Mouse (Mus musculus): ENCODE data around the gene Dcaf6. TPM values are rescaled to one million over a fixed set of nuclear protein-coding genes. Genes with fewer than 3 reads are reported as not detected.
"Not testable (repeated sequence)": the region's sequence is repeated elsewhere in the genome, so short reads cannot be mapped to it uniquely, and the experiment has no call there.

Gene Dcaf6
- polyA plus RNA-seq, 1 experiment from 2014 or later = 15.6 TPM

GRCm38 (mm10) chr1:165344453-165344852 is 115.8 kb downstream of the Dcaf6 start:
- peak overlapping the region; percentile 68 for H3K27ac ChIP-seq (replicated peaks)
- no peaks in the 10 kb centered on the region for H3K9me3 ChIP-seq
- H3K4me3 ChIP-seq = no peak overlapping the region
- 44% methylated on average over 4 of the region's 4 CpGs for WGBS
- no peaks in the 10 kb centered on the region for H3K27me3 ChIP-seq
- no peak overlapping the region for H3K4me2 ChIP-seq
- peak; percentile 81 for ATAC-seq (ENCODE audit: low read depth)
- H3K36me3 ChIP-seq = no peaks in the 10 kb centered on the region
- H3K9ac ChIP-seq = no peak overlapping the region
- H3K4me1 ChIP-seq (replicated peaks) = 0 out of 2 replicates have a peak, but pooled peaks cover 4% of the 10 kb centered on the region

DNA sequence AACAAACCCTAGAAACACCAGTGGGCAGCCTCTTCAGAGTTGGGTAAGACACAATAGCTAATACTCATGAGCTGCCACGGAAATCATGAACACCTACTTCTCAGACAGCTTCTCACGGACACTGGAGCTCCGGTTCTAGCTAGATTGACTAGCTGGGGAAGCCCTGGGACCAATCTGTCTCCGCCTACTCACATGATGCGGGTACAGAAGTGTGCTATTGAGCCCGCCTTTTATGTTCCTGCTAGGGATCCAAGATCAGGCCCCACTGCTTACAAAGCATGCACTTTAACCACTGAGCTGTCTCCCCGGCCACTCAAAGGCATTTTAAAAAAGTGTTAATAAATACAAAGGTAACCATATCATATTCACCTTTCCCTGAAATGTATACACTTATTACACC is 118.1 kb downstream of the Dcaf6 start:
- 0 out of 2 replicates have a peak, but pooled peaks cover 4% of the 10 kb centered on the region for H3K4me1 ChIP-seq (replicated peaks)
- H3K27me3 ChIP-seq = no peaks in the 10 kb centered on the region
- H3K4me3 ChIP-seq = no peak overlapping the region
- H3K36me3 ChIP-seq = peaks cover 5% of the 10 kb centered on the region; the same call in 1 of the 2 replicates
- H3K9me3 ChIP-seq = no peaks in the 10 kb centered on the region
- WGBS = 67% methylated on average over 7 of the region's 7 CpGs
- ATAC-seq (ENCODE audit: low read depth) = no peak
- no peak overlapping the region for H3K9ac ChIP-seq
- no peak overlapping the region for H3K4me2 ChIP-seq
- no peak overlapping the region for H3K27ac ChIP-seq (replicated peaks)

GRCm38 (mm10) chr1:165332797-165333196 is 127.5 kb downstream of the Dcaf6 start:
- no peak for ATAC-seq (ENCODE audit: low read depth)
- Histone ChIP-seq H3K9ac (no peak overlapping the region), H3K36me3 (peaks cover 17% of the 10 kb centered on the region; the same call in 1 of the 2 replicates), H3K4me1 (replicated peaks) (no peaks in the 10 kb centered on the region), H3K4me3 (no peak overlapping the region), H3K27me3 (no peaks in the 10 kb centered on the region), H3K27ac (replicated peaks) (no peak overlapping the region), H3K4me2 (no peak overlapping the region), H3K9me3 (no peaks in the 10 kb centered on the region; the same call in 1 of the 2 replicates)
- WGBS = 88% methylated on average over 3 of the region's 3 CpGs

DNA sequence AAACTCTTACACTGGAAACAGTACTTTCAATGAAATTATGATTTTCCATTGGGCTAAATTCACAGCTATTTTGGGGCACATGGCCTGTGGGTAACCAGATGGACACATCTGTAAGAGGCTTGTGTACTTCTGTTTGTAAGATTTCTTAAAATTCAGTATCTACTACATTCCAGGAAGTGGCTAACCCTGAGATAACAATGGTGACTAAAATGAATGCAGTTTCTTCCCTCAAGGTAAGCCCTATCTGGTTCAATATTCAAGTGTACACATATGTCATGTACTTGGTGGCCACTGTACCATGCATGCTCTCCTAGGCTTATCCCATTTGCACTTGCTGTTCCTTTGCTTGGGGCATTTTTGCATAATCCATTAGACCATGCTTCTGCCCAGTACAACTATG is 129.4 kb downstream of the Dcaf6 start:
- Histone ChIP-seq H3K27me3 (no peaks in the 10 kb centered on the region), H3K4me2 (no peak overlapping the region), H3K36me3 (peaks cover 20% of the 10 kb centered on the region; the same call in 1 of the 2 replicates), H3K4me3 (no peak overlapping the region), H3K9ac (no peak overlapping the region), H3K4me1 (replicated peaks) (no peaks in the 10 kb centered on the region), H3K9me3 (no peaks in the 10 kb centered on the region), H3K27ac (replicated peaks) (no peak overlapping the region)
- no peak for ATAC-seq (ENCODE audit: low read depth)

DNA sequence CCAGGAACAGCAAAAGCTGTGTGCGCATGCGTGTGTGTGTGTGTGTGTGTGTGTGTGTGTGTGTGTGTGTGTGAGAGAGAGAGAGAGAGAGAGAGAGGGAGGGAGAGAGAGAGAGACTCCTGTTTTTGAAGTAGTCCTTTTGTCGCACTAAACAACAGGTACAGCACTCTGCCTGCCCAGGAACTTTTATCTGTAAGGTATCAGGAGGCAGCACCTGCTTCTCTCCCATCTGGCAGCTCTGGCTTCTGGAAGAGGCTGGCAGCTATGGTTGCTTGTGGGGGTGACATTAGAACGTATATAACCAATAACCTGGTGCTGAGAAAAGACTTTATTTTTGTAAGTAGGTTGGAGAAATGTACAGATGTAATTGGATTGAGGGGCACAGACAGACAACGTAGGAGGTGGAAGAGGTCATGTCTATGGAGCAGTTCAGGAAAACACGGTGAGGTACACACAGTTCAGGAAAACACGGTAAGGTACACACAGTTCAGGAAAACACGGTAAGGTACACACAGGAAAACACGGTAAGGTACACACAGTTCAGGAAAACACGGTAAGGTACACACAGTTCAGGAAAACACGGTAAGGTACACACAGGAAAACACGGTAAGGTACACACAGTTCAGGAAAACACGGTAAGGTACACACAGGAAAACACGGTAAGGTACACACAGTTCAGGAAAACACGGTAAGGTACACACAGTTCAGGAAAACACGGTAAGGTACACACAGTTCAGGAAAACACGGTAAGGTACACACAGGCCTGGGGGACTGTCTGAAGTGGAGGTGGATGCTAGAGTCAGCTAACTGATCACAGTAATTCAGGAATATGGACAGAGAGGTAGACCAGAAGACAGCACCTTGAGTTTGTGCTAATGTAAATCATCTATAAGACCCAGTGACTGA is 131.6 kb downstream of the Dcaf6 start:
- 94% methylated on average over 17 of the region's 17 CpGs for WGBS

GRCm38 (mm10) chr1:165327831-165328230 is 132.4 kb downstream of the Dcaf6 start:
- no peaks in the 10 kb centered on the region for H3K9me3 ChIP-seq
- ATAC-seq (ENCODE audit: low read depth) = no peak
- no peaks in the 10 kb centered on the region for H3K27me3 ChIP-seq
- no peak overlapping the region for H3K9ac ChIP-seq
- H3K27ac ChIP-seq (replicated peaks) = no peak overlapping the region
- peaks cover 50% of the 10 kb centered on the region for H3K36me3 ChIP-seq
- H3K4me2 ChIP-seq = no peak overlapping the region
- H3K4me1 ChIP-seq (replicated peaks) = no peaks in the 10 kb centered on the region
- WGBS = 79% methylated on average over 5 of the region's 5 CpGs
- H3K4me3 ChIP-seq = no peak overlapping the region

More for the DNA sequence above, 131.6 kb downstream of the Dcaf6 start:
- H3K27me3 ChIP-seq; ATAC-seq (ENCODE audit: low read depth); H3K27ac ChIP-seq (replicated peaks); H3K4me1 ChIP-seq (replicated peaks); H3K4me2 ChIP-seq; H3K9ac ChIP-seq; H3K9me3 ChIP-seq; H3K4me3 ChIP-seq: not testable (repeated sequence)
- H3K36me3 ChIP-seq = peaks cover 42% of the 10 kb centered on the region

DNA sequence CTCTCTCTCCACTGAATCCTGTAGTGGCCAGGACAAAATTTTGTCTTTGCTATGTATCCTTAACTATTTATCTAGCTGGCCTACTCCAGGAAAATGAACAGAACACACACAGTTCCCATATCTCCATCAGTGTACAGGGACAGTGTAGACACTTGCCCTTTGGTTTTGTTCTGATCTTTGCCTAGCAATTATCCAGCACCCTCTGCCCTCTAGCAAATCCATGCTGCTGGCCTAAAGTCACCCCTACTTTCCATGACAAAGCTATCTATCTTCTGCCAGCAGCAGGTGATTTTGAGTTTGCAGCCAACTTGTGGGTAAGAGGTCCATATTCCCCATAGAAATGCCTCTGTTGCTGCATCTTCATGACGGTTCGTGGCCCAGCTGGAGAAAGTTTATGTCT is 132.9 kb downstream of the Dcaf6 start:
- no peak overlapping the region for H3K4me2 ChIP-seq
- 85% methylated on average over 2 of the region's 2 CpGs for WGBS
- H3K27me3 ChIP-seq = no peaks in the 10 kb centered on the region
- no peak overlapping the region for H3K9ac ChIP-seq
- no peak for ATAC-seq (ENCODE audit: low read depth)
- H3K9me3 ChIP-seq = no peaks in the 10 kb centered on the region
- H3K4me3 ChIP-seq = no peak overlapping the region
- peaks cover 55% of the 10 kb centered on the region for H3K36me3 ChIP-seq
- H3K27ac ChIP-seq (replicated peaks) = no peak overlapping the region
- H3K4me1 ChIP-seq (replicated peaks) = no peaks in the 10 kb centered on the region

GRCm38 (mm10) chr1:165322934-165323333 is 137.3 kb downstream of the Dcaf6 start:
- no peak overlapping the region for H3K4me3 ChIP-seq
- WGBS = 88% methylated on average over 7 of the region's 7 CpGs
- peaks cover 6% of the 10 kb centered on the region; the same call in 1 of the 2 replicates for H3K4me1 ChIP-seq (replicated peaks)
- ATAC-seq (ENCODE audit: low read depth) = no peak
- no peak overlapping the region for H3K9ac ChIP-seq
- H3K36me3 ChIP-seq = peaks cover 83% of the 10 kb centered on the region
- no peak overlapping the region for H3K4me2 ChIP-seq
- H3K27me3 ChIP-seq = no peaks in the 10 kb centered on the region
- no peak overlapping the region for H3K27ac ChIP-seq (replicated peaks)
- no peaks in the 10 kb centered on the region for H3K9me3 ChIP-seq

DNA sequence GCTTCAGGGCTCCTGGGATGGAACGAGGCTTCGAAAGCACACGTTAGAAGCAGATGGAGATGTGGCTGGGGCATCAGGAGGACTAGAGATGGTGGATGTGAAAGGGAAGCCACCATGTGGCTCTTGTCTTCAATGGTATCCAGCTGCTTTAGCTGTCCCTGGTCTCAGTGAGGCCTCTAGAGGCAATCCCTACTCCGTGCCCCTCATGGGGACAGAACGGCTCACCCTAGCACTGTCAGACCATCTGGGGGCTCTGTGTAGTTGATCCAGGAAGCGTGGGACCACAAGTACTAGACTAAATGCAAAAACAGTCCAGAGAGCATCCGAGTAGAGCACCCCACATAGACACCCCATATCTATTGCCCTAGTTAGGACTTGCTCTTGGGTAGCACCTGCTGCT is 138.4 kb downstream of the Dcaf6 start:
- H3K4me1 ChIP-seq (replicated peaks) = peaks cover 6% of the 10 kb centered on the region; the same call in 1 of the 2 replicates
- H3K4me3 ChIP-seq = no peak overlapping the region
- H3K9ac ChIP-seq = no peak overlapping the region
- H3K27me3 ChIP-seq = no peaks in the 10 kb centered on the region
- no peak overlapping the region for H3K27ac ChIP-seq (replicated peaks)
- no peak for ATAC-seq (ENCODE audit: low read depth)
- H3K36me3 ChIP-seq = peaks cover 85% of the 10 kb centered on the region
- WGBS = 97% methylated on average over 7 of the region's 7 CpGs
- no peaks in the 10 kb centered on the region for H3K9me3 ChIP-seq
- H3K4me2 ChIP-seq = no peak overlapping the region

- H3K4me3 ChIP-seq = no peak overlapping the region
- H3K27me3 ChIP-seq = no peaks in the 10 kb centered on the region
- H3K4me2 ChIP-seq = no peak overlapping the region
- 88% methylated on average over 13 of the region's 13 CpGs for WGBS
- H3K4me1 ChIP-seq (replicated peaks) = peaks cover 6% of the 10 kb centered on the region; the same call in 1 of the 2 replicates
- H3K9me3 ChIP-seq = no peaks in the 10 kb centered on the region
- no peak overlapping the region for H3K27ac ChIP-seq (replicated peaks)
- H3K36me3 ChIP-seq = peaks cover 86% of the 10 kb centered on the region
- H3K9ac ChIP-seq = no peak overlapping the region
- no peak for ATAC-seq (ENCODE audit: low read depth)
These were observed 138.8 kb downstream of the Dcaf6 start for GRCm38 (mm10) chr1:165321393-165321861.

- Histone ChIP-seq H3K27me3 (no peaks in the 10 kb centered on the region), H3K36me3 (peaks cover 79% of the 10 kb centered on the region)
These were observed 139.9 kb downstream of the Dcaf6 start for GRCm38 (mm10) chr1:165320141-165320934.

GRCm38 (mm10) chr1:165316361-165316760 is 143.9 kb downstream of the Dcaf6 start:
- peaks cover 71% of the 10 kb centered on the region for H3K36me3 ChIP-seq
- H3K4me1 ChIP-seq (replicated peaks) = peaks cover 6% of the 10 kb centered on the region; the same call in 1 of the 2 replicates
- H3K9ac ChIP-seq = no peak overlapping the region
- ATAC-seq (ENCODE audit: low read depth) = no peak
- H3K27ac ChIP-seq (replicated peaks) = no peak overlapping the region
- H3K4me2 ChIP-seq = no peak overlapping the region
- no peaks in the 10 kb centered on the region for H3K9me3 ChIP-seq
- no peak overlapping the region for H3K4me3 ChIP-seq
- 41% methylated on average over 11 of the region's 11 CpGs for WGBS
- H3K27me3 ChIP-seq = no peaks in the 10 kb centered on the region

More at GRCm38 (mm10) chr1:165320141-165320934, 139.9 kb downstream of the Dcaf6 start:
- H3K9me3 ChIP-seq = no peaks in the 10 kb centered on the region
- H3K4me1 ChIP-seq (replicated peaks) = peaks cover 6% of the 10 kb centered on the region; the same call in 1 of the 2 replicates
- WGBS = 27% methylated on average over 10 of the region's 10 CpGs
- H3K9ac ChIP-seq = 0 out of 2 replicates have a peak overlapping the region, but pooled peaks have one; percentile 6
- peak; percentile 48; the same call in 1 of the 2 replicates for ATAC-seq (ENCODE audit: low read depth)
- no peak overlapping the region for H3K4me2 ChIP-seq
- no peak overlapping the region for H3K4me3 ChIP-seq
- no peak overlapping the region for H3K27ac ChIP-seq (replicated peaks)
